Mouse (Mus musculus) induced T-regulatory cell, adult 2 months (primary cell): ENCODE data around the gene Rai1.
A peak's percentile ranks its signal among the peaks of the same experiment; 100 is the strongest.

ENCODE experiments used
- DNase-seq: peaks from one replicate; pipeline ENCODE4 v3.0.0-alpha.2; 2012; ENCODE audit warnings: low read depth

Gene Rai1

GRCm38 (mm10) chr11:60192534-60192933, 87.7 kb downstream of the Rai1 start:
- DNase-seq, result no peak

GRCm38 (mm10) chr11:60193556-60193955, 88.7 kb downstream of the Rai1 start:
- no peak for DNase-seq

GRCm38 (mm10) chr11:60195108-60195507, 90.3 kb downstream of the Rai1 start:
- DNase-seq, result peak; percentile 75

GRCm38 (mm10) chr11:60196344-60196743, 91.5 kb downstream of the Rai1 start:
- no peak for DNase-seq

GRCm38 (mm10) chr11:60197998-60198619, 93.3 kb downstream of the Rai1 start:
- no peak for DNase-seq

- no peak for DNase-seq
These were observed 93.8 kb downstream of the Rai1 start for GRCm38 (mm10) chr11:60198651-60199050.

- peak; percentile 90 for DNase-seq
These were observed 94.9 kb downstream of the Rai1 start for GRCm38 (mm10) chr11:60199702-60200184.

GRCm38 (mm10) chr11:60200384-60200783, 95.6 kb downstream of the Rai1 start:
- DNase-seq, result no peak

- DNase-seq, result no peak
These were observed 98.2 kb downstream of the Rai1 start for GRCm38 (mm10) chr11:60202710-60203638.

GRCm38 (mm10) chr11:60205026-60205425, 100.2 kb downstream of the Rai1 start:
- no peak for DNase-seq

- DNase-seq, result no peak
These were observed 101.4 kb downstream of the Rai1 start for GRCm38 (mm10) chr11:60206207-60206606.

- DNase-seq, result no peak
These were observed 103.4 kb downstream of the Rai1 start for GRCm38 (mm10) chr11:60208201-60208600.

GRCm38 (mm10) chr11:60208712-60209111, 103.9 kb downstream of the Rai1 start:
- DNase-seq, result no peak

GRCm38 (mm10) chr11:60209217-60209932, 104.6 kb downstream of the Rai1 start:
- DNase-seq, result peak; percentile 35

GRCm38 (mm10) chr11:60209933-60210249, 105.1 kb downstream of the Rai1 start:
- no peak for DNase-seq

GRCm38 (mm10) chr11:60210305-60210724, 105.5 kb downstream of the Rai1 start:
- DNase-seq, result peak; percentile 97

GRCm38 (mm10) chr11:60211152-60211551, 106.3 kb downstream of the Rai1 start:
- no peak for DNase-seq

- DNase-seq, result no peak
These were observed 106.9 kb downstream of the Rai1 start for GRCm38 (mm10) chr11:60211761-60212160.

GRCm38 (mm10) chr11:60213266-60213665, 108.5 kb downstream of the Rai1 start:
- DNase-seq, result no peak

- DNase-seq, result no peak
These were observed 111.9 kb downstream of the Rai1 start for GRCm38 (mm10) chr11:60216671-60217070.

GRCm38 (mm10) chr11:60217467-60217866, 112.7 kb downstream of the Rai1 start:
- no peak for DNase-seq

- DNase-seq, result peak; percentile 76
These were observed 114.8 kb downstream of the Rai1 start for GRCm38 (mm10) chr11:60219609-60220008.
